Mouse (Mus musculus) granulocyte monocyte progenitor cell, adult 5-6 weeks (primary cell): ENCODE results near the gene Mtus2. TPM values are rescaled to one million over a fixed set of nuclear protein-coding genes. Genes with fewer than 3 reads are reported as not detected.
A peak's percentile ranks its signal among the peaks of the same experiment; 100 is the strongest.
"Not testable (repeated sequence)": the region's sequence is repeated elsewhere in the genome, so short reads cannot be mapped to it uniquely, and the experiment has no call there.

Source experiments
- ATAC-seq: replicated peaks from 2 replicates; pipeline ENCODE4 v1.8.0; 2016; ENCODE audit warnings: mild to moderate bottlenecking, moderate TSS enrichment, inconsistent platforms; ENCODE audit not compliant: poor library complexity, severe bottlenecking
- total RNA-seq, 2 experiments: library from RNA; stranded (forward) in 1 of 2; stranded (reverse) in 1 of 2; fragments of 200-712, 200-1000 nt in 1 of 2; fragments of >200 nt in 1 of 2; fragmentation: Nextera tagmentation in 1 of 2; gene quantifications; 2 replicates each; pipeline ENCODE4 v1.2.3; 2014 to 2017

Mtus2 gene
- total RNA-seq, 2 experiments from 2014 or later, result 0.82 to 2.2 TPM

DNA sequence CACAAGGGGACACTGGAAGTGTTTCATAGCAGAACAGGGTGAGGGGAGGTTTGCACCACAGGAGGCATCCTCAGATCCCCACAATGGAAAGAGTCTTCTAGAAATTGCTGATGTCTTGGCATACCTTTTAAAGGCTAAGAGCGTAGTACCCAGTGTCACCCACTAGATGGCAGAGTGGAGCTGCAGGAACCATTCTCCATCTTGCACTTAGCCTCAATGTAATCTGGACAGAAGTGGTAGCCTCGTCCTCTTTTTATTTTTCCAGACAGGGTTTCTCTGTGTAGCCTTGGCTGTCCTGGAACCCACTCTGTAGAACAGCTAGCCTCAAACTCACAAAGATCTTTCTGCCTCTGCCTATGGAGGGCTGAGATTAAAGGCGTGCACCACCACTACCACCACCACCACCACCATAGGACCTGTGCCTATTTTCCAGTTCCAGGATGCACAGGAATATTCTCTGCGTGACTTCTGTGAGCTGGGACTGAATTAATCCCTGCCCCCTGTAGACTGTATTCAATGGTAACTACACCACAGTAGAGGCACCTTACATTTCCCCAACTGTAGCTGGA is 368.3 kb downstream of the Mtus2 start:
- ATAC-seq, result peak; percentile 97

DNA sequence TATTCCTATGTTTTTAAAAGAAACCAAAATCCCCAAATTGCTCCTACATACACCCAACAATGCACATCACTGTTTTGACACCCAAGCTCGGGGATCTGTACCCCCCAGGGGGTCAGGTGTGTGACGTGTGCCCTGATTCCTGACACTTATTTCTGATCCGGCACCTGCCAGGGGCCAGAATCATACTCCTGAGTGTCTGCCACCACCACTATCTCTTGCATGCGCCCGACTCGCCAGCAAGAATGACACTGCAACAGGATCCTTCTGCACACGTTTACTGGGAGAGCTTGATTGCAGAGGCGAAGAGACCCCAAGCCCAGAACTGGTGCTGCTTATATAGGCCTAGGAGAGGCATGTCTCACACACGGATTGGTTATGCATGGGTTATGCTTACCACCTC is 369.2 kb downstream of the Mtus2 start:
- not testable (repeated sequence) for ATAC-seq

DNA sequence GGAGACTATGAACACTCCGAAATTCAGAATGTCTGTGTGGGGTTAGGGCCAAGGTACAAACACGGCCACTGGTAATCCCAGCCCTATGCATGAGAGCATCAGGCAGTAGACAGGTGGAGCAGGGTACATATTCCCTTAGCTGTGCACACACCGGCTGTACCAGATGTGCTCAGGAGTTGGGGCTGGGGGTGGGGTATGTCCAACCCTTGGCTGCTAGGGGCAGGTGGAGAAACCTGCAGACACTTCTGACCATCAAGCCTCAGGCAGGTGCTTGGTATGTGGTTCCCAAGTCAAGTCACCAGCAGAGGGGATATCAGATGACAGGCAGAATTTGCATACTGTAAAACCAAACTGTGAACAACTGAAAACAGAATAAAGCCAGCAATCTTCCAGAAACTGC is 371.9 kb downstream of the Mtus2 start:
- no peak for ATAC-seq

DNA sequence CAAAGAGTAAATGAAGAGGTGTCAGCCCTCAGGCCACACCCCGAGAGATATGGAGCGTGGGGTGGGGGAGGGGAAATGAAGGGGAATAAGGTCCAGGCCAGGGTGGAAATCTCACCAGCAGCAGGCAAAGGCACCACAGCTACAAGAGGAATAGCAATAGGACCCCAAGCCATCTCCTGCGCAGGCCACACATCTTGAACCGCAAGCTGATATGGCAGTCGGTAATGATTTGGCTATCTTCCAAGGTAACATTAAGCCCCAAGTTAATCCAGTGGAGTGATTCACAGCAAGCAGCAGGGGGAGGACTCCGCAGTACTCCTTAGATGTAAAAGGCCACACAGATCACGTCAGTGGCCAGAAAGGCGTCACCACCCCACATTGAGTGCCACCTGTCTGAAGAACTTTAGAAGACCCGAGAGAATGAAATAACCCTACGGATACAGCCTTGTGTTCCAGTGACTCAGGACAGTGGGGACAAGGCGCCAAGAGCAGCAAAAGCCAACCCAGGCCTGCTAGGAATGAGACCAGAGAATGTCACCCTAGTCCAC is 374.2 kb downstream of the Mtus2 start:
- ATAC-seq, result no peak

DNA sequence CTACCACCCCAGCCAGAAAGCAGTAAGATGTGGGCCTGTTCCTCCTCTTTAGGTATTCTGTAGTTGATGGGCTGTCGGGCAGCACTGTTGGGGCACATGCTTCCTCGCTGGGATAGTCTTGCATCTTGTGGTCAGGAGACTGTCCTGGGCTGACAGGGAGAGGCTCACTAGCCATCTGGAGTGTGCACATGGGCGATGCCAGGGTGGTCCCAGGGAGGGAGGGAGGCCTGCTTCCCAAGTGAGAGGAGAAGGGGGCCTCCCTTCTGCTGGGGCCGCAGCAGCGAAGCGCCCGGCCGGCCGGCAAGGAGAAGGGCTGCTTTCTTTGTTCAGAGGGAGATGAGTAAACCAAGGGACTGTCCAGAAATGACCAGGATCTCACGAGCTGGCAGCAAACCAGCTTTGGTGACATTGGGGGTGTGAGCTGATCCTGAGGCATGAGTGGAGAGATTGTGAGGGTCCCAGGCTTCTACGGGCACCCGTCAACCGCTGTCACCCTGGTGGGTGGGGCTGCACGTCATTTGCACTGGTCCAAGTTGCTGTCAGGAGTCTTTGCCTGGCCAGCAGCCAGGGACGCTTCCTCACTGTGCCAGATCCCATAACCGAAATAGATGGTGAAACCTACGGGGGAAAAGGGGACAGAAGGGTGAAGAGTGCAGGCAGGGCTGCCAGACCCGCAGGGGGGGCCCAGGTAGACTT is 375.0 kb downstream of the Mtus2 start:
- ATAC-seq, result no peak

DNA sequence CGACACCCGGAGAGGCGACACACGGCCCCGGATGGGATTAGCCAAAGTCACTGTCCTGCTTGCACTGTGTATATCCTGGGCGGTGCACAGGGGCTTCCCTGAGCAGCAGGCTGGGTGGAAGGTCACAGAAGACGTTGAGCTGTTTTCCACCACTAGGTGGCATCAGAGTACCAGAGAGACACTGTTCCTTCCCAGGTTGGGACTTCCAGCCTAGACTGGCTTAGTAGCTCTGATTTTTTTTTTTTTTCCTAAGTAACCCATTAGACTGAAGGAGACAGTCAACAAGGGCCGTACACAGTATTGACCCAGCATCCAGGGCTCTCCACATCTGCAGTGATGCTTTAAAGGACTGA is 375.5 kb downstream of the Mtus2 start:
- peak; percentile 79 for ATAC-seq

DNA sequence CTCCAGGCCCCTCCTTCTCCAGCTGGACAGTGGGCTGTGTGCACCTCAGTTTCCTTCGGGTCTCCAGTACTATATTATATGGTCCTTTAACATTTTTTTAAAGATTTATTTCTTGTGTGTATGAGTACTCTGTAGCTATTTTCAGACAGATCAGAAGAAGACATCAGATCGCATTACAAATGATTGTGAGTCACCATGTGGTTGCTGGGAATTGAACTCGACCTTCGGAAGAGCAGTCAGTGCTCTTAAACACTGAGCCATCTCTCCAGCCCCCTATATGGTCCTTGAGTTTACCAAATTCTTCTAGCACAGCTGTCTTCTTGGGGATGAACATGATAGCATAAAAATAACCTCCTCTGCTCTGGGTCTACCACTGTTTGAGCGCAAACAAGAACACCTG is 382.0 kb downstream of the Mtus2 start:
- no peak for ATAC-seq

DNA sequence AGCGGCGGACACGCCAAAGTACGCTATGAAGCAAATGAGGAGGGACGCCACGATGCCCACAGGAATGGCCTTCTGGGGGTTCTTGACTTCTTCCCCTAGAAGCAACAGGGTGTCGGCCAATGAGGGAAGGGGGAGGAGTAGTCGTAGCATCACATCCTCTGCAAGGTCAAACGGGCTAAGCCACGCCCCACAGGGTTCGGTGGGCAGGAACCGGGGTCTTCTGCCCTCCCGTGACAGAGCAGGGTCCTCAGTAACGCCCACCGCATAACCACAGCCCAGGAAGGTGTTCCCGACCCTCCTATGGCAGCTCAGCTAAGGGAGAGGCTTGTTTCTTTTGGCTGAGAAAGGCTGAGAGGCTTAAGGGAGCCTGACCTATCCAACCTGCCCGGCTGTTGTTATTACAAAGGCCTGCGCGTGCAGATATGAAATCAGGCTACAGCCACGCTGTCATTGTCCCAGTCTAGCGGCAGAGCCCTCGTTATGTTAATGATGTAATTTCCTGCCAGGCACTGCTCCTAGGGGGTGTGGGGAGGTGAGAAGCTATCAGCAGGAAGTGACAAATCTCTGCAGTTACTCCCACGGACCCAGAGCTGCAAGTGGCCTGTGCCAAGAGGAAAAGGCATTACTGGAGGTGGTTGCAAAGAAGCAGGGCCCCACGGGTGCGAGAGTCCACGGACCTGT is 385.1 kb downstream of the Mtus2 start:
- peak; percentile 91 for ATAC-seq

DNA sequence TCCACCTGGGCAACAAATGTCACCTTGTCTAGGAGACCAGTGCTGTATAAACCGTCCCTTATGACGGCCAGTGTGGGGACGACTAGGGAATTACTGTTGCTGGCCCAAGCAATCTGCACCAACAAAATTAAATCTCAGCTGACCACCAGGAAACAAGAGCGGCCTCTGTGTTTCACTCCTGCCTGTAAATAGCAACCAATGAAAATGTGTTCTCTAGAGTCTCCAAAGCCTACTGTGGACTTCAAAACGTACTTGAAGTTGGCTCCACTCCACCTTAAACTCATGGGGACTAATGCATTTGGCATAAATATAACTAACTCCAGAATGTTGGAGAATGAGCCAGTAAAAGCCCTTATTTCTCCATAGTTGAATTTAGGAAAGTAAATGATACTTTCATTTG is 387.3 kb downstream of the Mtus2 start:
- ATAC-seq, result no peak

DNA sequence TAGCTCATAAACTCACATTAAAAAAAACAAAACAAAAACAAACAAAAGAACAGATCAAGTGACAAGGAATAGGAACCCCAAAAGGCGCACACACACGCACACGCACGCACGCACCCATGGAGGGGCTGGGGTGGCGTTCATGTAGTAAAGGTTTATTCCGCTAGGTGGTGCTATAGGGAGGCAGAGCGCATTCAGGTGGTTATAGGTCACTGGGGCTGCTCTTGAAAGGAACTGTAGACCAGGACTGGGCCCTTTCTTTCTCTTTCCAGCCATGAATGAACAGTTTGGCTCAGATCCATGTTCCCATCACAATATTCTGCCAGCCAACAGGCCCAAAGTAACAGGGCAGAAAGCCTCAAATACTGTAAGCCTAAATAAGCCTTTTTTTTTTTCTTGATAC is 389.4 kb downstream of the Mtus2 start:
- peak; percentile 41; the same call in 1 of the 2 replicates for ATAC-seq

DNA sequence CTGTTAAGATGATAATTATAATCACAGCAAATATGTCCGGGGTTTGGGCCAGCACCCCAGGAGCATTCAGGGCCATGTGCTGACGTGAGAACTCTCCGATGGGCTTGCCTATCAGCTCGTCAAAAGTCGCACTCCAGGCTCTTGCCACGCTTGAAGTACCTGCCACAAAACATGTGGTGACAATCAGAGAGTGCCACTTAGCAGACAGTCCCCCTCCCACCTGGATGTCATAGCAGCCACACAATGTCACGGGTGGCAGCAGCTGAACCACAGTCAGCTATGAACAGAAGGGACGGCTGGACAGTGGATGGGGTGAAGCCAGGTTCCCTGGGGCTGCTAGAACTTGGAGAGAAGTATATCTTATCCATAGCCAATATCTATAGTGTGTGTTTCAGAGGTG is 391.0 kb downstream of the Mtus2 start:
- no peak for ATAC-seq

DNA sequence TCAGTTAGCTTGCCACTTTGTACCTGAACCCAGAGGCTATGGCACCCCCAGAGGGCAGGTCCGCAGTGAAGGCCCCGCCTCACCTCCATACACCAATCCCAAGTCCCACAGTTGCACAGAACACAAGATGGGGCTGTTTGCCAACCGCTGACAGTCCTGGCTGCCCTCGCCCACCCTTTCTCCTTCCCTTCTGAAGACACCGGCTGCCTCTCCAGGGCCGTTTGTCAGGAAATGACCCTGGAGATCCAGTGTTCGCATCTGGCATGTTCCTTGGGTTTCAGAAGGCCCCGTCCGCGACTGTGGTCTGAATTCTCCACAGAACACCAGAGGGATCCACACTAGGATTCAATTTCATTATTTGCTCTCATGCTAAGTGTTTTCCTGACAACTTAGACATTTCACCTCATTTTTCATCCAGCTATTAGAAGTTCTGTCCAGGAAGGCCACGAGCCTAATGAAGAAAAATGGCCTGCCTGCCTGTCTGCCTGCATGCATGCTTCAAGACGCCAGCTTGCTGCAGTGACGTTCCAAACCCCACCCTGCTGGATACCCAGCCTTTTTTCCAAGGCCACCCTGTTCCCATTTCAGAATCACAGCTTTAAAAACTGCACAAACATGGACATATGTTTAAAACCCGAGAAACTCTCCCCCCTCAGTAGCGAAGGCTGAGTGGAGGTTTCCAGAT is 392.3 kb downstream of the Mtus2 start:
- no peak for ATAC-seq

DNA sequence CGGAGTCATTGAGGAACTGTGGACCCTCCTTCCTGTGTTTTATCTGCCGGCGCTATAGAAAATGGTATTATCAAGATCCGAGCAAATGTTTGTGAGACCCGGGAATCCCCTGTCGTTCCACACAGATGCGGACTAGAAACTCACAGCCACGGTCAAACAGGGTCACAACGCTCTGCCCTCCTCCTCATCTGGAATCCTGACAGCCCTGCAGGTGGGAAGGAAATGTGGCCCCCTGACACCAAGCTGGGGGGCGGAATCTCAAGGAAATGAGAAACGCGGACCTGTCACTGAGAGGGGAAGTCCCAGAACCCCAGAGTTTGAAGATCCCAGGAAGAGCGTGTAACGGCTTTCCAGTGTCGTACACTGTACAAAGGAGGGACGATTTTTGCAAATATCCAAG is 396.3 kb downstream of the Mtus2 start:
- no peak for ATAC-seq

DNA sequence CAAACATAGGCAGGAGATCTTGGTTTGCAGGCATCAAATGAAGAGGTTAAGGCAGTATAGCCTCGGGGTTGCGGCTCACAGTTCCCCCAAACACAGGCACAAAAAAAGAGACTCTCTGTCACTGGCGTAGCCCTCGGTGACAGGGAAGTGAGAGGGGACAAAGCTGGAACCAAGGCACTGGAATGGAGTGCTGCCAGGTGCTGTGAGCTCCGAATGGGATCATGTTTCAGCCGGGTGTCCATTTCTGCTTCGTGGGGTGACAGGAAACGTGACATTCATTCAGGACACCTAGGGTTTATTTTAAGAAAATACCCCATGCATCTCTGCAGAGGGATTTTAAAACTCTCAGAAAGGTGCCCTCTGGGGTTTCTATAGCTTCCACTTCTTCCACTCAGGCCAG is 397.4 kb downstream of the Mtus2 start:
- ATAC-seq, result no peak

DNA sequence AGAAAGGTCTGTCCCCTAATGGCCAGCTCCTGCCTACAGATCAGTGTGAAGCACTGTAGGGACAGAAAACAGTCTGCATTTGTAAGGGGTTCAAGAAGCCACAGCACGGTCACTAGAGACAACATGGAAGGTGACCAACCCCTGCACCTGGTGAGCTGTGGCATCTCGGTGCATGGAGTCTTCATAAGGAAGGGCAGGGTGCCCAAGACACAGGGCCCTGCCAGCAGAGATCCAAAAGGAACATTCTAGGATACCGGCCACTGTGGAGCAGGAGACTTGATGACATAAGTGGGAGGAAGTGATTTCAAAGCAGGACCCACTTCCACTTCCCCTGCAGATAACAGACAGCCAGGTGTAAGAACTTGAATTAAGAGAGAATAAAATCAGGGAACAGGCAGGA is 398.7 kb downstream of the Mtus2 start:
- no peak for ATAC-seq

DNA sequence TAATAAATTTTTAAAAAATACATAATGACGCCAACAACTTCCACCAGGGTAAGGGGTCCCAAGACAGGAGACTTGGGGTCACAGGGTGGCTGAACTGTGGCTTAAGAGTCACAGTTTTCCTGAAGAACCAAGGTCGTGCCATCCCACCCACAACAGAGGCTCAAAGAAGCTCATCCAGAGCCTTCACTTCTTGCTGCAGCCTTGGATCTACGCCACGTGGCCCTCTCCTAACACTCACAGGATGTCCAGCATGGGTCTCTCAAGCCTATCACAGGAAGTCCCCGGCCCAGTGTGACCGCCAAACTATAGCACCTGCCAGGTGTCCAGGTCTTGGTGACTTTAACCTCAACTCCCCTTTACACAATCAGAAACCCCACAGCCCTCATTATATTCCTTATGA is 400.0 kb downstream of the Mtus2 start:
- ATAC-seq, result no peak

DNA sequence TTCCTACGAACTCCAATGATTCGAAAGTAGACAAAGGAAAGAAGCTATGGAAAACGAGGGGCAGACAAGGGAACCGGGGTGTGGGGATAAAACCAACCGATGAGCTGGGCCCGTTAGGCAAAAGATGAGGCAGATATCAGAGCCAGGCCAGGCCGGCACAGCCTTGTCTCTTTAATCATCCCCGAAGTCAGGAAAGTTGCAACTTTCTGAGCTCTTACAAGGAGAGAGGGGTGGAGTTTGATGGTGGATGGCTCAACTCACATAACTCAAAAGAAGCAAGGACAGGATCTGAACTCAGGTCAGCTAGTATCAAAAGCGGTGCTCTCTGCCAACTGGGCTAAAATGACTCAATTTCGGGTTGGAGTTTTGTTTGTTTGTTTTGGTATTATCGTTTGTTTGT is 402.0 kb downstream of the Mtus2 start:
- ATAC-seq, result no peak

DNA sequence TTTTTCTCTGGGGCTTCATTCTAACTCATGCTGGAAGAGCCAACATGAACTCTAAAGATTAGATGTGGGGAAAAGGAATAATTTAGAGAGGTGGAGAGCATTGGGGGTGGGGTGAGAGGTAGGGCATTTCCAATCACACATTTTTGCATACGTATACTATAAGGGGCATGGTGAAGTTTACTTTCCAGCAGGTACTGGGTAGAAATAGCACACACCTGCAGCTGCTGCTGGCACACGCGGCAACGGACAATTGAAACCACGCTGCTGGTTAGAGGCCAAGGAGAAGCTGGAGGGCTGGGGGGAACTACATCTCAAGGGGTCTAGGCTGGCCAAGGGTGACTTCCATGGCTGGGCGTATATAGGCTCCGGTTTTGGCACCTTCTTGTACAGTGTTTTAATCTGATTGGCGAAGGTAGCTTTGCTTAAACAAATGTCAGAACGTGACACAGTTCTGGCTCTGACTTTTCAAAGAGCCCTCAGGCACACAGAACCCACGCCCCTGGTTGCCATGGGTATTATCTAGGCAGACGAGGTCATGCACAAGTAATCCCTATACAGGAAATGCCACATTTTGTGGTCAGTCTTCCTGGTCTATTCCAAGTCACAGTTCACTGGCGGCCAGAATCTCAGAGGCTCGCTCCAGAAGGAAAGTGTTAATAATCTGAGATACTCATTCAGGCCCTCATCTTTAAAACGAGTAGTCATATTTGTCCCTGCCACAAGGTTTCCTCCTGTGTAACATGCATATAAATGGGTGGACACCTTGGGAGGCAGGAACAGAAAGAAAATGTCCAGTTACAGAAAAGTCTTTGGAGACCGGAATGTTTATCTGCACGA is 404.0 kb downstream of the Mtus2 start:
- ATAC-seq, result no peak

DNA sequence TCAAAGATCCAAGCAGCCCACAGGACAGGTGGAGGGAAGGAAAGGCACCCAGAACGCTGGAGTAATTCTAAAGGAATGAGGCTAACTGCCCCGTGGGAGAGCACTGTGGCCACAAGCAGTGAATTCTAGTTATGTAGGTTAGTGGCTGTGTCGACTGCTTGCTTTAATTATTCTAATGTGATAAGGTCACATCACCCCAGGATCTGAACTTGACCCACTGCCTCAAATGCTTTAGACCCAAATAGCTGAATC is 404.6 kb downstream of the Mtus2 start:
- ATAC-seq, result no peak

DNA sequence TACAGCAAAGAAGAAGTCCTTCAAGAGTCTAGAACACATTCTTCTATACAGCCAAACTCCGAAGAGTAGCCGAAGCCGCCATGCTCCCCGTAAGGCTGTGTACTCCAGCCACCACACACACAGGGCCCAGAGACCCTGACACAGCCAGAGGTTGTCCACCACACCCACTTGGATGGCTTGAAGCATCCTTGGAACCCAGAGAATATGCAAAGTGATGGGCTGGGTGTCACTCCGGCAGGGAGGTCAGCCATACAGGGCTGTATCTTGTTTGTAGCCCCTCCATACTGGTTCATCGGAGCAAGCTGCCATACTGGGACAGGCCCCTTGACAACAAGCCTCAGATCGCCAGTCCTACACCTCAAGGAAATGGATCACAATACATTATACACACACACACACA is 405.2 kb downstream of the Mtus2 start:
- ATAC-seq, result no peak
